Mouse (Mus musculus): ENCODE results near the gene Rapgef4. TPM values are rescaled to one million over a fixed set of nuclear protein-coding genes. Genes with fewer than 3 reads are reported as not detected.

The Rapgef4 gene
- polyA plus RNA-seq, 1 experiment from 2014 or later = 4.2 TPM

DNA sequence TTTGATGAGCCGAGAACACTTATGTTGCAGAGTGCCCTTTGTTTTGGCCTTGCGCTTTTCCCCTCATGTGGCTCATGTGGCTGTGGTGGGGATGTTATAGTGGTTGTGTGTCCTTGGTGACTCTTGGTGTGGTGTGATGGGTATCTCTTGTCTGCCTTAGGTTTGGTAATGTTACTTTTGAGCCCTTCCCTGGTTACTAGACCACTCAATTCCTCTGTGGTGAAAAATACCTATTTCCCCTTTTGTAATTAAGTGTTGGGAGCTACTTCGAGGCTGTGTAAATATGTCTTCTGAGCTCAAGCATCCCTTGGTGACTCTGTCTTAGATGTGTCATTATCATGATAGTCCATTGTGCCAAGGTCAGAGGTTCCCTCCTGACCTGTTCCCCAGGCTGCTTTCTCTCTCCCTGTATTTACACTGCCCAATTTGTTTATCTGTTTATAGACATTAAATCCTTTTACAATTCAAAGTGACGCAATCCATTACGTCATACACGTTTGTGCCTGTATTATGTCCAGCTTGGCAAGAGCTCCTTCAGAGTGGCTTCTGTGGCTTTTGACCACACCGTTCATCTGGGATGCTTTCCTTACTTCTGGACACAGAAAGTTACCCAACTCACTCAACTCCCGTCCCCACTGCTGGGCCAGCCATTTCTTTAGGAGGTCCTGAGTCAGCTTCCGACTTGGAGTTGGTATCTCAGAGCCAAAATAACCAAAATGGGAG is 320.3 kb downstream of the Rapgef4 start:
- no peak for DNase-seq (ENCODE audit: low spot score)

GRCm38 (mm10) chr2:72305738-72306137 is 324.7 kb downstream of the Rapgef4 start:
- 85% methylated on average over 7 of the region's 7 CpGs for WGBS
- H3K4me2 ChIP-seq = no peak overlapping the region
- H3K9ac ChIP-seq (ENCODE audit: low read depth, low read length) = no peak overlapping the region
- no peaks in the 10 kb centered on the region for H3K9me3 ChIP-seq (ENCODE audit: control insufficient read depth, low read length)
- H3K4me3 ChIP-seq (ENCODE audit: low read depth, low read length) = no peak overlapping the region
- H3K27me3 ChIP-seq (replicated peaks; ENCODE audit: control insufficient read depth, insufficient read depth, low read length) = no peaks in the 10 kb centered on the region
- H3K4me1 ChIP-seq (replicated peaks; ENCODE audit: control insufficient read depth, insufficient read depth, low read length) = no peaks in the 10 kb centered on the region
- ATAC-seq (replicated peaks; ENCODE audit: low FRiP score) = no peak
- no peaks in the 10 kb centered on the region for H3K36me3 ChIP-seq (ENCODE audit: control insufficient read depth, insufficient read depth, low read length)
- H3K27ac ChIP-seq (ENCODE audit: low read depth, low read length) = no peak overlapping the region
- DNase-seq (ENCODE audit: low spot score) = no peak

More for the DNA sequence above, 320.3 kb downstream of the Rapgef4 start:
- no peaks in the 10 kb centered on the region for H3K27me3 ChIP-seq (replicated peaks; ENCODE audit: control insufficient read depth, insufficient read depth, low read length)
- H3K4me1 ChIP-seq (replicated peaks; ENCODE audit: control insufficient read depth, insufficient read depth, low read length) = no peaks in the 10 kb centered on the region
- 80% methylated on average over 9 of the region's 9 CpGs for WGBS
- H3K4me2 ChIP-seq = no peak overlapping the region
- no peak overlapping the region for H3K4me3 ChIP-seq (ENCODE audit: low read depth, low read length)
- no peaks in the 10 kb centered on the region; the same call in 1 of the 2 replicates for H3K36me3 ChIP-seq (ENCODE audit: control insufficient read depth, insufficient read depth, low read length)
- H3K9ac ChIP-seq (ENCODE audit: low read depth, low read length) = no peak overlapping the region
- no peaks in the 10 kb centered on the region for H3K9me3 ChIP-seq (ENCODE audit: control insufficient read depth, low read length)
- H3K27ac ChIP-seq (ENCODE audit: low read depth, low read length) = no peak overlapping the region
- ATAC-seq (replicated peaks; ENCODE audit: low FRiP score) = no peak

Other genes starting within 250 kb of the Rapgef4 start
- gene Itga6, start 235.6 kb upstream of the Rapgef4 start, polyA plus RNA-seq (2014; fragmentation: Nextera tagmentation; extraction: Ambion mirVana) = 22.3 and 24.2 TPM in 2 replicates
- gene Pdk1, start 108.0 kb upstream of the Rapgef4 start, polyA plus RNA-seq (2014; fragmentation: Nextera tagmentation; extraction: Ambion mirVana) = 133 and 144 TPM in 2 replicates